Mouse (Mus musculus): Measurements from ENCODE around the gene Igf1r.
"Not testable (repeated sequence)": the region's sequence is repeated elsewhere in the genome, so short reads cannot be mapped to it uniquely, and the experiment has no call there.

Gene Igf1r

DNA sequence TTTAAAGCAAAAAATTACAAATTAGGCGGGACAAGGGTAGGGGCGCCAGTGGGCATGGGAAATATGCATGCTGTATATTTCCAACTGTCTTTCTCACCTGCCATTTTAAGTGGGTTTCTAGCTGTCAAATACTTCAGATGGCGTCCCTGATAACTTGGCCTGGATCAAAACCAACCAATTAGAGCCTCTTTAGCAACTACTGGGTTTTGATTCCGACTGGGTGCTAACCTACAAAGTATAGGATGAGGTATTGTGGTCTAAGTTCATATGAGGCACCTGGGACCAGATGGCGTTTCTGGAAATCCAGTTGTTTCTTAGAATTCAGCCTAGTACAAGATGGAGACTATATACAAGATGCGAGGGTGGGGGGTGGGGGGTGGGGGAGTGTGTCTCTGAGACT, 319.2 kb downstream of the Igf1r start:
- DNase-seq (ENCODE audit: low spot score) = no peak

DNA sequence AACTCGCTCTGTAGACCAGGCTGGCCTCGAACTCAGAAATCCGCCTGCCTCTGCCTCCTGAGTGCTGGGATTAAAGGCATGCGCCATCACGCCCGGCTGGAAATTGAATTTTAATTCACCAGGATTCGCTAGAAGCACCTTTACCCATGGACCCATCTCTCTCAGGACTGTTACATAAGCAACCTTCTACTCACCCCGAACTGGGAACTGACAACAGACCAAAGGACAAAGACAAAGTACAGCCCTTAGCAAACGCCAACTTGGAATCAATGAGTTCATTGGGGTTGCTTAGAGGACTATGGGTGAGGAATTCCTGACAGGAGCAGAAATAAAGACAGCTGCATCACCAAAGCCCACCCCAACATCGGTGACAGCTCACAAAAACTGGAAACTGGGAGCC, 320.0 kb downstream of the Igf1r start:
- DNase-seq (ENCODE audit: low spot score) = no peak

DNA sequence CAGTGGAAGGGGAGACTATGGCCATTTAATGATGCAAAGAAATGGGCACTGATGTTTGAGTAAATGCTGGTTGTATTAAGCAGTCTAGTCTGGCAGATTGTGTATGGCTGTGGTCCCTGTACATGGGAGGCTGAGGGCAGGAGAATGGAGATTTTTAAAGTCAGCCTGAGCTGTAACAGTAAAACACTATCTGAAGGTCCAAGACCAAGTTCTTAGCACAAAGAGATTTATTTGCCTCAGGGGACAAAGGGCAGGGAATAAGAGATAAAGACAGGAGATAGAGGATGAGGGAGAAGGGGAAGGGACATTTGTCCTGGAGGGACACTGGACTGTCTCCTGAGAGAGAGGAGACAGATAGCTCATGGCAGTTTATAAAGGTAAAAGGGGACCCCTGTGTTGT, 320.9 kb downstream of the Igf1r start, which contains the start of gene Fam169b:
Fam169b (plus strand) TSS at position 325 of the 400 bp plus-strand sequence.
- DNase-seq (ENCODE audit: low spot score) = no peak

DNA sequence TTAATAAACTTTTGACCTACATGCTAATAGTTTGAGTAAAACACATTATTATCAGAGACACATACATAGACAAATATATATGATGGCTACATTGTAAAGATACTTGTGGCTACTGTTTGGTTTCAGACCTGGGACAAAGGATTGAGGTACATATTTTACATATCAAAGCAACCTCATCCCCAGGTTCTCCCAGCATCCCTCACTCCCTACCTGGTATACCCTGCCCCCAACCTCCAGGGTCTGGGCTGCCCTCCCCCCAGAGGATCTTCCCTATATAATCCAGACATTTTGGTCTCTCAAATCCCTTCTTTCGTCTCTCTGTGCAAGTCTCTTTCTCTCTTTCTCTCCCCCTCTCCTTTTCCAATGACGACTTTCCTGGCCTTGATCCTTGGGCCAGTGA, 321.6 kb downstream of the Igf1r start:
- DNase-seq (ENCODE audit: low spot score) = no peak

DNA sequence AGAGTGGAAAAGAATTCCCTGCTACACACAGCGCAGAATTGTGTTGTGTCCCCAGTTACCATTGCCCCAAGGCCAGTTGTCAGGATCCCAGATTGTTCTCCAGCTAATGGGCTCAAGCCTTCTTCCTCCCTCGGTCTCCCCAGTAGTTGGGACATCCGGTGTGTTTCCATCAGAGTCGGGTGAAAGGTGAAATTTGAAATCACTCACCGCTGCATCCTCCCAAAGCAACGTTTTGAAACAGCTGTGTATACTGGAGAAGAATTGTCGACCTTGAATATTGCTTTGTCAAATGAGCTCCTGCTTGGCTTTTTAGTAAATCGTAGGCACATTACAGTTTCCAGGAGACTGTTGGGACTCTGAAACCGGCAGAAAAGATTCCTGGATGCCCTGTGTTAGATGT, 322.3 kb downstream of the Igf1r start:
- no peak for DNase-seq (ENCODE audit: low spot score)

DNA sequence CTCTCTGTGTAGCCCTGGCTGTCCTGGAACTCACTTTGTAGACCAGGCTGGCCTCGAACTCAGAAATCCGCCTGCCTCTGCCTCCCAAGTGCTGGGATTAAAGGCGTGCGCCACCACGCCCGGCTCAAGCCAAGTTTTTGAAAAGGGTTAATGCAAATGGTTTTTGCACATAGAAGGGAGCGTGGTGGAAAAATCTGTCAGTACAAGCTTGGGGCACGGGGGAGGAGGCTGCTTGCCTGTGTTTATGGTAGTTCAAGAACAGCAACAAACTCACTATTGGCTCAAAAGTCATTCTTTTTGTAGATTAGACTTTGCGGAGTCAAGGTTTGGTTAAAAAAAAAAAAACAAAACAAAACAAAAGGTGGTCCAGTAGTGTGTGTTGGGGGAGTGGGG, 322.8 kb downstream of the Igf1r start:
- DNase-seq (ENCODE audit: low spot score) = not testable (repeated sequence)

DNA sequence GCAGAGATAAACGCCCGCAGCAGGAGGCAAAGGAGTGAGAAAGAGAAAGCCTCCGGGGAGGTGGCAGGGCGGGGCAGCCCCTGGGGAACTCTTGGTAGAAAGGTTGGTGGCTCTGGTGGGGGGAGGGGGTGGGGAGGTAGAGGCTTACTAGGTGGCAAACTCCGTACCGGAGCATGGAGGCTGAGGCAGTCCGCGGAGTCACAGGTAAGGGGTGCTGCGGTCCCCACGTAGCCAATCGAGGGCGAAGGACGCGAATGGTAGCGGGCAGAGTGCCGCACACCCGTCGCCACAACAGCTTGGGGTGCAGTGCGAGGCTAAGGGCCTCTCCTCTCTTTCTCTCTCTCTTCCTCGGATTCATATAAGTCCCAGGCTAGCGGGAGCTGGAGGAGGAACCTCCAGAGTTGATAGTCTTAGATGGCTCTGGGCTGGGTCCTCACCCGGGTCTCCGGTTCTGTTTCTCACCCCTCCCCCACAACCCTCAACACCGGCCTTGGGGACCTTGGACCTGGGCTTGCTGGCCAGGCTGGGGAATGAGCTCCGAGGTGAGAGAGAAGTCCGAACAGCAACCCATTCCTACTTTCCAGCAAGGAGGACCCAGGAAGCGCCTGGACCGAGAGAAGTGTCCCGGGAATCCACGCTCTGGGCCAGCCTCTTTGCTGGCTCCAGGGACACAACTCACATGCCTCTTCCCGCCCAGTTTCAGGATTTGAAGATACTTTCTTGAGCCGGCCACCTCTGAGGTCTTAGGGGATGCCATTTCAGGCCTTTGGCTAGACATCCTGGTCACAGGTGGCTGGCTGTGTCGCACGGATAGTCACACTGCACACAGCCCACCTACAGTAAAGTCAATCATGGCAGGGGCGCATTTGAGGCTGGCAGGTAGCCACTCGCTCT, 323.5 kb downstream of the Igf1r start:
- DNase-seq (ENCODE audit: low spot score) = no peak

DNA sequence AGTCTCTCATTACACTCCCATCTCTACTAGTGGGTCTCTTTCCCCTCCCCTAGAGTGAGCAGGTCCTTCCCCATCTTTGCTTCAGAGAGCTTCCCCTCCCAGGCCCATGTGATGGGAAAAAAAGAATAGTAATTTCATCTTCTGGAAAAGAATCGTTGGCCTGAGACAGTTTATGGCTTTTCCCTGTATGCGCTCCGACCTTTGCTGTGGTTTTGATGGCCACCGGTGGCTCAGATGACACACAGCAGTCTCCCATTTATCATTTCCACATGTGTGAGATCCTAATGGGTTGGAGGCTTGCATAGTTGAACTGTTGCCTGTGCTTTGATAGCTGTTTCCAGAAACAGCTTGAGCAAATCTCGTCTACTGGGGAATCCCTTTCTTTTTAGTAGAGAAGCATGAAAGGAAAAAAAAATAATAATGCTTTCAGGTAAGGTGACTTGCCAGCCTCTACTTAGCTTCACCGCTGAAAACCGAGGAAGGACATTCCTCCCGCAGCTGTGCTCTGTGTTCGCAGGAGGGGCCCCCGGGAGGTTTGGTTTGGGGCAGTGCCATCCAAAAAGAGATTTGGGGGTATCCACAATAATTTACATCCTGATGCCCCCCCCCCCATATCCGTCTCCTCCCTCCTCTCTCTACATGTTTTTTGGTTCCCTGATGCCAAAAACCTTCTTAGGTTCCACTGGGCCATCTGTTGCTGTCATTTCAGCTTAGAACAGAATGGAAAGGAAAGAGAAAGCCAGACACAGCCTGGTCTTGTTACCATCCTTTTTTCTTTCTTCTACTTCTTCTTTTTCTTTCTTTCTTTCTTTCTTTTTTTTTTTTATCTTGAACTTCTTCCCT, 324.6 kb downstream of the Igf1r start:
- no peak for DNase-seq (ENCODE audit: low spot score)

DNA sequence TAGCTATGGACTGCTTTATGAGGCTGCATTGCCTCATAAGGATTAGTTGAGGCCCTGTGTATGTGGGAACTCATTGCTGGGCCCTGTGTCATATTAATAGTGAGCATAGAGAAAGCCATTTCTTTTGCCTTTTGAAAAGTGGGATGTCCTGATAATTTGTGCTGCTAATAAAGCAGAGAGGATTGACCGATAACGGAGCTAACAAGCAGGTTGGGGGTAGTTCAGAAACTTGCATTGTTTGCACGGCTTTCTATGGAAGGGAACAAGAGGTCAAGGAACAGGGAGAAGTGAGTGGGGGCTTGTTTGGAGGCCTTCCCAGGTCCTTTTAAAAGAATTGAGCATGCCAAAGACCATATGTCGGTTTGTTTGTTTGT, 325.3 kb downstream of the Igf1r start:
- no peak for DNase-seq (ENCODE audit: low spot score)

DNA sequence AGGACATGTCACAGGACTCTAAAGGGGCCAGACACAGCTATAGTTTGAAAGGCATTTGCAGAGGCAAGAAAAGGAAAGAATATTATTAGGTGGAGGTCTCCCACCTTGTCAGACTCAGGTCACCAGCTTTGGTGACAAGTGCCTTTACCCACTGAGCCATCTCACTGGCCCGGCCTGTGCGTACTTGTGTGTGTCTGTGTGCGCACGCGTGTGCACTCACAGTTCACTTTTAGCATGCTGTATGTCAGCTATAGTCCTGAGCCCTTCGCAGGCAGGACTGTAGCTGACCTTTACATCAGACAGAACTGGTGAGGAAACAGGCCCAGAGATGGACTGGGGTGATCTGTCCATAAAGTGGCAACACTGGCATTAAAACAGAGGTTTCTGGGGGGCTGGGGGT, 325.8 kb downstream of the Igf1r start:
- no peak for DNase-seq (ENCODE audit: low spot score)

DNA sequence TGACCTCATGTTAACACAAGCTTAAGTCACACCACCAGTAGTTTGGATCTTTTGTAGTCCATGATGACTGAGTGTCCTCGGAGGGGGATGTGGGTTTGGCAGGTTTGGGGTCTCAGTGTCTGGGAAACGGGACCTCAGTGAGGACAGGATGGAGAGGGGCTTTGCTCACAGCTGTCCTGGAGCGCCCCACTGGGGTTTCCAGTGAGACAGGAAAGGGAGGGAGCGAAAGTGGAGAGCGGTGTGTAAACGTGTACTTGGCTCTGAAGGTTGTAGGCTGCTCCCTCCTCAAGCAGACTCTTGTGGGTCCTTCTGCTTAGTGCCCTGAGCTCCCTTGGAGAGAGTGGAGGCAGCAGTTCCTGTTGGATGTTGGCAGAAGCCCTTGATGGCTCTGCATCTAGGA, 326.3 kb downstream of the Igf1r start:
- DNase-seq (ENCODE audit: low spot score) = no peak

DNA sequence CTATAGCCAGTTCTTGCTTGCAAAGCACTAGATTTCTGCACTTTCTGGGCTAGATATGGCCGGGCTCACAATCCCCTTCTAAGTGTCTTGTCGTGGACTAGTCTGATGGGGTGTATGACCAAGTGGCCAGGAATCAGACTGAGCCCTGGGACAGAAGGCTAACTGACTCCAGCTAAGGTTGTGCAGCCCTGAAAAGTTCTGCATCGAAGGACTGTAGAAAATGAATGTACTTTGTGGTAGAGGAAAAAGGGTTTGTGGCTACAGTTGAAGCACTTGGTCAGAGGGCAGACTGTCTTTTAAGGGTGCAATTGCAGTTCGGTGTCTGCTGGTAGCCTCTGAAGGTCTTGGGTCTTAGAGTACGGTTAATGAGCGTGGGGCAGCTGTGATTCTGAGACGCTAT, 326.9 kb downstream of the Igf1r start:
- no peak for DNase-seq (ENCODE audit: low spot score)

DNA sequence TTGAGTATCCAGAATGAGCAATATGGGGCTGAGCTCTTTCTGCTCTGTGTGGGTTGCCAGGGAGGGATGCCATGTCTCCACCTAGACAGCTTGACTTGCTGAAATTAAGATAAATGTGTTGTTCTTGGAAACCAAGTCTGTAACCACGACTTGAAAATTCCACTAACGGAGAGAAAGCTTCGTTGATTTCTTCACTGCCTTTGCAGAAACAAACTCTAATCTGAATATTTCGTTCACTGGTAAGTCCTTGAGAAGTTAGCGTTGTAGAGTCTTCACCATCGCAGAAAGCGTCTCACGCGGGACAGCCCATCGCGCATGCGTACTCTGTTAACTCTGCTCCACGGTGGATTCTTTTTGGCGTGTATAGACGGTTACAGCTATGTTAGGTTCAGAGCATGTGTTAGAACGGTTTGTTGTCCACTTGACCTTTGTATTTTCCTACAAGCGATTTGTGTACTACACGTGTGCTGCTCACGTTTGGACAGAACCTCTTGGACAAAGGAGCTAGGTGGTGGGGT, 327.8 kb downstream of the Igf1r start:
- no peak for DNase-seq (ENCODE audit: low spot score)

DNA sequence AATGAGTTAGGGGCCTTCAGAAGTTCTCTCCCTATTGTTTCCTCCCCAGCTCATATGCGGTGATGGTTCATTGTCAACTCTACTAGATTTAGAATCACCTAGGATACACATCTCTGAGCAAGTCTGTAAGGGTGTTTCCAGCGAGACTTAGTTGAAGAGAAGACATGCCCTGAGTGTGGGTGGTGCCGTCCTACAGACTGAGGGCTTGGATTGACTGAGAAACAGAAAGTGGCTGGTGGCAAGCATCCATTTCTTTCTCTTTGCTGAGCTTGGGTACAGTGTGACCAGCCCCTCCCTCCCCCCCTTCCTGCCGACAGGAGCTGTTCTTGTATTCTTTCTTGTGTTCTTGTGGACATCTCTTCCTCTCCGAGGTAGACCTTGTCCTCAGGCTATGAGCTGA, 328.7 kb downstream of the Igf1r start:
- no peak for DNase-seq (ENCODE audit: low spot score)

DNA sequence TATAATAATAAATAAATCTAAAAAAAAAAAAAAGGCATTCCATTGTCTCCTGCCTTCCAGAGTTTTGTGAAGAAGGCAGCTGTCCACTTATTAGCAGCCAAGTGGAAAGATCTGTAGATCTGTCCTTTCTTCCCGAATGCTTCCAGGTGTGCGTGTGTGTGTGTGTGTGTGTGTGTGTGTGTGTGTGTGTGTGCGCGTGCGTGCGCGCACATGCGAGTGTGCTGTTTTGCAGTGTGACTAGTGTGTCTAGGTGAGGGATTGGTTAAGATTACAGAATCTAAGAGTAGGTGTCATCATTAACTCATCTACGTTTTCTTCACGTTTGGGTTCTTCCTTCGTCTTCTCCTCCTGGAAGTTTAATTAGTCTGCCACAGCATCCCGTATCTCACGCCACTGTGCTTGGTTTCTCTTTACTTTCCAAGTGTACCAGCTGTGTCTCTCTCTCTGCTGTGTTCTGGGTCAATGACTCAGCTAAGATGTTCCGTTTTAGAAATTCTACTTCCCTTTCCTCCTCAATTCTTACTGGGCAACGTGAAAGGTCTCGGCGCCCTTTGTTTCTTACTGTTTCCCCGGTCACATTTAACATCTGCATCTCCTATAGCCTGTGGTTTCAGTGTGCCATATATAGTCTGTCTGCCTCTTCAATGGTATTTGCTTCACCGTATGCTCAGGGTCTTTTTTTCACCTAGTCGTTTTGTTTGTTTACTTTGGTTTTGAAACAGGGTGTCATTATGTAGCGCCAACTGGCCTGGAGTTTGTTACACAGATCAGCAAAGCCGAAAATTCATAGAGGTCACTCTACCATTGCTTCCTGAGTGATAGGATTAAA, 329.9 kb downstream of the Igf1r start:
- no peak for DNase-seq (ENCODE audit: low spot score)

DNA sequence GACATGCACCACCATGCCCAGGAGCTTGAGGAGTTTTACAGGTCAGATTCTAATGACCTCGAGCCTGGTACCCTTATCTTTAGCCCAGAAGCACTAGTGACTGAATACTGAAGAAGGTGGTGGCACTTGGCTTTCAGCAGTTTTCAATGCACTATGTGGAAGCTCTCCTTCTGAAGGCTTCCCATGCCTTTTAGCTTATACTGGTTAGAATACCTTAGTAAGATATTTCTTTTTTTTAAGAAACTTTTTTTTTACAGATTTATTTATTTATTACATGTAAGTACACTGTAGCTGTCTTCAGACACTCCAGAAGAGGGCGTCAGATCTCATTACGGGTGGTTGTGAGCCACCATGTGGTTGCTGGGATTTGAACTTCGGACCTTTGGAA, 330.5 kb downstream of the Igf1r start:
- not testable (repeated sequence) for DNase-seq (ENCODE audit: low spot score)
